Mouse (Mus musculus): ENCODE data around the gene Gas2l1.

- TF ChIP-seq GATA1 (IDR thresholded peaks at IDR 0.05; ENCODE audit: borderline replicate concordance, low read length) (no peak), FLI1 (IDR thresholded peaks at IDR 0.05; ENCODE audit: low read length) (no peak)
Observed at GRCm38 (mm10) chr11:5005528-5005927, 59.6 kb downstream of the Gas2l1 start.

Data from megakaryocyte, embryonic 14.5 days (primary cell).